Mouse (Mus musculus): ENCODE measurements at regions not wholly inside any gene's neighbourhood (a gene's known extent, or its start where the extent isn't known, plus 50 kb on each side); places are given as distances from the start of the nearest gene placed in this dataset.

DNA sequence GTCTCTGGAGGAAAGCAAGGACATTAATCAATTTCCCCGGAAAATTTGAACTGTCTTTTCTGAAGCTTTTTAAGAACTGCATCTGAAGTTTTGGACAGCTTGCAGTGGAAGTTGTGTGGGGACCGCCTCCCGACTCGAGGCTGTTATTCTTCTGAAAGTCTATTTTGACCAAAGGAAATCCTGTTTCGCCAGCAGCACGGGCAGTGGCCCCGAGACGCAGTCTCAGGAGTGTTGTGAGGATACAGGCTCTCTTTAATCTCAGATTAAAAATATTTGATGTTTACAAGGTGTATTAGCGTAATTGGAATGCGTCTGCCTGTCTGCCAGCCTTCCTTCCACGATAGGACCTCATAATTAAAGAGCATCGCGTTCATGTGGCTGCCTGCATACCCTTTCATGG, 102.2 kb upstream of the Prdm1 start:
- TF ChIP-seq ETS1 (IDR thresholded peaks at IDR 0.05; ENCODE audit: low read depth, low read length): no peak
- TF ChIP-seq MAX (IDR thresholded peaks at IDR 0.05; ENCODE audit: low read length): no peak
- TF ChIP-seq MXI1 (IDR thresholded peaks at IDR 0.05; ENCODE audit: low read depth, low read length): no peak
- no peak for TF ChIP-seq CTCF (IDR thresholded peaks at IDR 0.05 in 2 of 3, conservative IDR thresholded peaks at IDR 0.05 in 1 of 3; ENCODE audit: control insufficient read depth in 1 of 3, insufficient read depth in 1 of 3, low read depth in 2 of 3, low read length in 3 of 3, poor library complexity in 1 of 3, severe bottlenecking in 1 of 3)
- no peak for TF ChIP-seq MAZ (IDR thresholded peaks at IDR 0.05; ENCODE audit: low read depth, low read length)
- TF ChIP-seq ZC3H11A (IDR thresholded peaks at IDR 0.05; ENCODE audit: low read depth, low read length): no peak

Data from MEL (cell line).